Mouse (Mus musculus) myocyte (in vitro differentiated cells): ENCODE results near the gene C2cd2. TPM values are rescaled to one million over a fixed set of nuclear protein-coding genes. Genes with fewer than 3 reads are reported as not detected.

Experiments
- H3K27me3 ChIP-seq: one replicate; pipeline ENCODE4 v1.6.1; 2011; ENCODE audit not compliant: control insufficient read depth, insufficient read depth, insufficient read length
- H3K36me3 ChIP-seq: one replicate; pipeline ENCODE4 v1.6.1; 2011; ENCODE audit not compliant: control insufficient read depth, insufficient read depth
- H3K4me2 ChIP-seq: one replicate; pipeline ENCODE4 v1.6.1; 2011; ENCODE audit warnings: low read depth, control low read depth
- H3K4me3 ChIP-seq: one replicate; pipeline ENCODE4 v1.5.1; 2011; ENCODE audit warnings: mild to moderate bottlenecking, control low read depth, moderate library complexity
- H3K79me2 ChIP-seq: one replicate; pipeline ENCODE4 v1.6.1; 2011; ENCODE audit not compliant: control insufficient read depth, insufficient read depth
- H3ac ChIP-seq: one replicate; pipeline ENCODE4 v1.6.1; 2011; ENCODE audit not compliant: control insufficient read depth, insufficient read length
- CEBPB ChIP-seq: IDR thresholded peaks from 2 replicates; pipeline ENCODE4 v1.6.1; 2011; ENCODE audit warnings: mild to moderate bottlenecking, moderate library complexity; ENCODE audit not compliant: poor library complexity, insufficient read depth, severe bottlenecking
- E2F4 ChIP-seq: IDR thresholded peaks from one replicate; pipeline ENCODE4 v1.6.1; 2011; ENCODE audit warnings: mild to moderate bottlenecking, control low read depth, moderate library complexity; ENCODE audit not compliant: insufficient read depth
- MAX ChIP-seq: IDR thresholded peaks from one replicate; pipeline ENCODE4 v1.6.1; 2011; ENCODE audit warnings: low read depth, mild to moderate bottlenecking, control low read depth
- MYOD1 ChIP-seq, 3 experiments: IDR thresholded peaks; one replicate each; pipeline ENCODE4 v1.6.1; 2011; ENCODE audit warnings: control low read depth in 2 of 3, low read depth in 2 of 3, mild to moderate bottlenecking in 2 of 3, moderate library complexity in 1 of 3; ENCODE audit not compliant: insufficient read length in 2 of 3, control insufficient read depth in 1 of 3
- MYOG ChIP-seq, 3 experiments: IDR thresholded peaks; one replicate each; pipeline ENCODE4 v1.6.1; 2011; ENCODE audit warnings: control low read depth in 2 of 3, low read depth in 2 of 3, mild to moderate bottlenecking in 2 of 3; ENCODE audit not compliant: insufficient read length in 2 of 3, control insufficient read depth in 1 of 3, insufficient read depth in 1 of 3
- POLR2A ChIP-seq: IDR thresholded peaks from one replicate; pipeline ENCODE4 v1.6.1; 2011; ENCODE audit warnings: low read depth, mild to moderate bottlenecking, control low read depth, moderate library complexity; ENCODE audit not compliant: insufficient read length
- POLR2AphosphoS2 ChIP-seq: IDR thresholded peaks from one replicate; pipeline ENCODE4 v1.6.1; 2011; ENCODE audit warnings: low read depth, control low read depth; ENCODE audit not compliant: insufficient read length
- REST ChIP-seq: IDR thresholded peaks from one replicate; pipeline ENCODE4 v1.6.1; 2011; ENCODE audit warnings: mild to moderate bottlenecking, control low read depth, moderate library complexity; ENCODE audit not compliant: insufficient read depth, insufficient read length
- SRF ChIP-seq: IDR thresholded peaks from one replicate; pipeline ENCODE4 v1.6.1; 2011; ENCODE audit warnings: low read depth; ENCODE audit not compliant: control insufficient read depth, insufficient read length
- TCF12 ChIP-seq: IDR thresholded peaks from one replicate; pipeline ENCODE4 v1.6.1; 2011; ENCODE audit warnings: mild to moderate bottlenecking, control low read depth; ENCODE audit not compliant: poor library complexity, insufficient read depth, severe bottlenecking
- TCF3 ChIP-seq: IDR thresholded peaks from one replicate; pipeline ENCODE4 v1.6.1; 2011; ENCODE audit warnings: low read depth, control low read depth; ENCODE audit not compliant: insufficient read length
- USF1 ChIP-seq: IDR thresholded peaks from one replicate; pipeline ENCODE4 v1.6.1; 2011; ENCODE audit warnings: low read depth, mild to moderate bottlenecking, control low read depth, moderate library complexity
- polyA plus RNA-seq: library from polyadenylated mRNA; unstranded; fragments of >200 nt; fragmentation: generic; extraction: Trizol; gene quantifications from one replicate; pipeline ENCODE4 v1.2.1, GENCODE M21; 2012; ENCODE audit warnings: missing spikeins

Gene C2cd2
- polyA plus RNA-seq, 1 experiment, result 4.9 TPM

- Histone ChIP-seq H3K4me3 (no peak overlapping the region), H3K79me2 (no peaks in the 10 kb centered on the region), H3K27me3 (no peaks in the 10 kb centered on the region), H3ac (no peak overlapping the region), H3K36me3 (no peaks in the 10 kb centered on the region), H3K4me2 (no peak overlapping the region)
- no peak for TF ChIP-seq TCF12
- TF ChIP-seq SRF, result no peak
- no peak for TF ChIP-seq TCF3
- TF ChIP-seq MYOG (IDR thresholded peaks at IDR 0.05; ENCODE audit: control insufficient read depth in 1 of 3, insufficient read depth in 1 of 3, insufficient read length in 2 of 3, low read depth in 2 of 3), result no peak
- no peak for TF ChIP-seq POLR2A
- no peak for TF ChIP-seq USF1
- no peak for TF ChIP-seq REST
- no peak for TF ChIP-seq CEBPB
- no peak for TF ChIP-seq MAX
- no peak for TF ChIP-seq POLR2AphosphoS2
- TF ChIP-seq MYOD1 (IDR thresholded peaks at IDR 0.05; ENCODE audit: control insufficient read depth in 1 of 3, insufficient read length in 2 of 3, low read depth in 2 of 3), result no peak
- TF ChIP-seq E2F4, result no peak
Measured at GRCm38 (mm10) chr16:97929520-97929919, 32.9 kb downstream of the C2cd2 start.

- no peaks in the 10 kb centered on the region for H3K27me3 ChIP-seq
- H3K4me2 ChIP-seq, result no peak overlapping the region
- no peak overlapping the region for H3ac ChIP-seq
- no peaks in the 10 kb centered on the region for H3K79me2 ChIP-seq
- TF ChIP-seq MYOG (IDR thresholded peaks at IDR 0.05; ENCODE audit: control insufficient read depth in 1 of 3, insufficient read depth in 1 of 3, insufficient read length in 2 of 3, low read depth in 2 of 3) (no peak), USF1 (no peak), CEBPB (no peak), POLR2A (no peak)
- no peaks in the 10 kb centered on the region for H3K36me3 ChIP-seq
- H3K4me3 ChIP-seq, result no peak overlapping the region
Measured at GRCm38 (mm10) chr16:97927331-97927938, 35.0 kb downstream of the C2cd2 start.

DNA sequence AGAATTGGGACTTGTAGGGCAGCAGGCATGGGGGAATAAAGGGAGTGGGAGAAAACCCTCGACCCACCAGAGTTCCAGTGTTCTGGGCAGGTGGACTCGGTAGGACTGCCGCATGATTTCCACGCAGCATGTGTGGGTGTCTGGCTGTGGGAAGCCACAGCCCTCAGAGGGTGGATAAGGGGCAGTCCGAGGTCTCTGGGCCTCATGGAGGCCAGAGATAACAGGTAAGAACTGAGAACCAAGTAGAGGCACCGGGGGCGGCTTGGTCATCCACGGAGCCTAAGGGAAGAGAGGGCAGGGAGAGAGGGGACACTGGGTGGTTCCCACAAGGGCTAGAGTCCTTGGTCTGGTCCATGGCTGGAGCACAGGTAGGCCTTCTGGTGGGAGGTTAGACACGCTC, 36.0 kb downstream of the C2cd2 start:
- Histone ChIP-seq H3ac (no peak overlapping the region), H3K4me2 (no peak overlapping the region), H3K36me3 (no peaks in the 10 kb centered on the region), H3K4me3 (no peak overlapping the region), H3K27me3 (no peaks in the 10 kb centered on the region), H3K79me2 (no peaks in the 10 kb centered on the region)
- TF ChIP-seq CEBPB, result no peak

DNA sequence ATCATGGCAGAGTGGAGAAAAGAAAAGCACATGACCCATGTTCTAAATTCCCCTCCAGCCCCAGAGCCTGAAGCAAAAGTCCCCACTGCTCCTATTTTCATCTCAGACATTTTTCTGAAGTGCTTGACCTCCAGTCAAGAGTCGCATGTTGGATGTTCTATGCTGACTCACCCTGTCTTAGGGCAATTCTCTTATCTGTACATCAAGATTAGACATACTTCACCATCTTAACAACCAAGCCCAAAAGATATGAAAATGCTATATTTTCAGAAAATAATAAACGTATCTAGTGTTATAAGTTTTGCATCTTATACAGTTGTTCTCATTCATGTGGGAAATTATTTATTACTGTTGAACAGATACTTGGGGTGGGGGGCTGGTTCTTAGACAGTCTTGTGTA, 36.6 kb downstream of the C2cd2 start:
- Histone ChIP-seq H3K79me2 (no peaks in the 10 kb centered on the region), H3K27me3 (no peaks in the 10 kb centered on the region), H3K4me3 (no peak overlapping the region), H3K4me2 (no peak overlapping the region), H3ac (no peak overlapping the region), H3K36me3 (no peaks in the 10 kb centered on the region)
- TF ChIP-seq TCF12 (no peak), TCF3 (no peak)

- H3K36me3 ChIP-seq, result no peaks in the 10 kb centered on the region
- no peaks in the 10 kb centered on the region for H3K79me2 ChIP-seq
- no peaks in the 10 kb centered on the region for H3K27me3 ChIP-seq
- H3K4me3 ChIP-seq, result no peak overlapping the region
- TF ChIP-seq E2F4 (no peak), REST (no peak), POLR2A (no peak), TCF12 (no peak), USF1 (no peak), POLR2AphosphoS2 (no peak), CEBPB (no peak), MAX (no peak), MYOD1 (IDR thresholded peaks at IDR 0.05; ENCODE audit: control insufficient read depth in 1 of 3, insufficient read length in 2 of 3, low read depth in 2 of 3) (no peak), SRF (no peak), MYOG (IDR thresholded peaks at IDR 0.05; ENCODE audit: control insufficient read depth in 1 of 3, insufficient read depth in 1 of 3, insufficient read length in 2 of 3, low read depth in 2 of 3) (no peak), TCF3 (no peak)
- H3ac ChIP-seq, result no peak overlapping the region
- no peak overlapping the region for H3K4me2 ChIP-seq
Measured at GRCm38 (mm10) chr16:97923700-97924099, 38.7 kb downstream of the C2cd2 start.
